16 mouse cellular contexts compared by ENCODE assay signal in the genomic region with DNA sequence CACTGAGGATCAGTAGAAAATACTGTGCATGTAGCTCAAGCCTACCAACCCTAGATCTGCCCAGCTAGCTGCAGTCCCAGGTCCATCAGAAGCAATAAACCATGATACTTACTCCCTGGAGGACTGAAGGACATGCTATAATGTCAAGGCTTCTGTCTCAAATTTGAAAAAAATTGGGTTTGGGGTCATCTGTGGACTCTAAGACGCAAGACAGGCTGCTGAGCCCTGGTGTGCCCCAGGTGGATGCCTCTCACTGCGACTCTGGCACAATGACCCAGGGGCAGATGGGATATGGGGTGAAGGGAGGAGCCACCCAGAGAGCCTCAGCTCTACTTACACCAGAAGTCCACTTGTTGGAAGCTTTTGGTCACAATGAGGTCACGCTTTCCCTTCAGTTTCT. TPM values are rescaled to one million over a fixed set of nuclear protein-coding genes. Genes with fewer than 3 reads are reported as not detected.
A peak's percentile ranks its signal among the peaks of the same experiment; 100 is the strongest.
DNase-seq lines count a peak whose midpoint lies in the region; ATAC-seq and TF ChIP-seq lines count a peak whose summit lies in the region.
"Had no signal": no experiment of that assay in that cellular context is flagged by ENCODE, and none has a peak within 500 bp of the region (broad histone marks: within the 10 kb centered on the region; RNA-seq: fewer than 3 reads in every experiment).

No protein-coding gene starts in this region.

- 0 out of 2 replicates have a peak overlapping the region, but pooled peaks have one; percentile 59 for H3K4me3 ChIP-seq in kidney, embryonic 15.5 days (replicated peaks)
- H3K4me3 ChIP-seq in G1E (ENCODE audit: low read depth, low read length) = peak overlapping the region; percentile 84; the same call in 1 of the 2 replicates
- H3K4me3 ChIP-seq in liver, embryonic 15.5 days (replicated peaks) = no peak overlapping the region

- H3K27ac ChIP-seq in kidney, embryonic 15.5 days = peak overlapping the region; percentile 98
- no peak overlapping the region for H3K27ac ChIP-seq in liver, embryonic 15.5 days (replicated peaks)

- no peaks in the 10 kb centered on the region for H3K9me3 ChIP-seq in kidney, embryonic 15.5 days (replicated peaks)
- no peaks in the 10 kb centered on the region for H3K9me3 ChIP-seq in G1E (replicated peaks)
- H3K9me3 ChIP-seq in liver, embryonic 15.5 days (replicated peaks) = no peaks in the 10 kb centered on the region

- H3K4me2 ChIP-seq in kidney, embryonic 15.5 days = peak overlapping the region; percentile 95
- H3K4me2 ChIP-seq in liver, embryonic 15.5 days = peak overlapping the region; percentile 95; the same call in 1 of the 2 replicates

- 83% methylated on average over 3 of the region's 3 CpGs for WGBS in kidney, embryonic 15.5 days
- 80% methylated on average over 3 of the region's 3 CpGs for WGBS in liver, embryonic 15.5 days (ENCODE audit: insufficient replicate concordance)

- no peaks in the 10 kb centered on the region for H3K27me3 ChIP-seq in kidney, embryonic 15.5 days
- no peaks in the 10 kb centered on the region for H3K27me3 ChIP-seq in G1E (ENCODE audit: insufficient read depth, low read length)
- peaks cover 8% of the 10 kb centered on the region; the same call in 1 of the 2 replicates for H3K27me3 ChIP-seq in liver, embryonic 15.5 days

- peaks cover 33% of the 10 kb centered on the region for H3K36me3 ChIP-seq in kidney, embryonic 15.5 days
- peaks cover 65% of the 10 kb centered on the region for H3K36me3 ChIP-seq in G1E (replicated peaks)
- H3K36me3 ChIP-seq in liver, embryonic 15.5 days (replicated peaks) = no peaks in the 10 kb centered on the region

- no peak for TF ChIP-seq CTCF in G1E (IDR thresholded peaks at IDR 0.05; ENCODE audit: low read depth, low read length)

- peaks cover 43% of the 10 kb centered on the region for H3K4me1 ChIP-seq in kidney, embryonic 15.5 days
- H3K4me1 ChIP-seq in G1E (ENCODE audit: insufficient read depth, low read depth, low read length) = peaks cover 86% of the 10 kb centered on the region
- peaks cover 47% of the 10 kb centered on the region for H3K4me1 ChIP-seq in liver, embryonic 15.5 days (replicated peaks)

- no peak for ATAC-seq in kidney, embryonic 15.5 days (replicated peaks; ENCODE audit: low FRiP score)
- ATAC-seq in G1E (ENCODE audit: extremely low read depth, insufficient number of reproducible peaks, low FRiP score, poor library complexity, severe bottlenecking) = no peak
- ATAC-seq in liver, embryonic 15.5 days (ENCODE audit: insufficient read depth) = no peak
- no peak for ATAC-seq in megakaryocyte, adult 5-6 weeks (ENCODE audit: poor library complexity, severe bottlenecking)
- ATAC-seq: forebrain, embryonic 14.5 days had no signal

- H3K9ac ChIP-seq in kidney, embryonic 15.5 days = no peak overlapping the region
- no peak overlapping the region for H3K9ac ChIP-seq in liver, embryonic 15.5 days

- no peak for DNase-seq in kidney, adult 8-10 months
- no peak for DNase-seq in G1E (ENCODE audit: low spot score)
- peak; percentile 27 for DNase-seq in adrenal gland, postnatal 25 days
- no peak for DNase-seq in cerebellum, postnatal 25 days
- DNase-seq: cerebellum, adult 8-10 months; gastrocnemius, postnatal 14 days; heart, adult 18-20 months; heart, postnatal 4 days; kidney, adult 2 months; layer of hippocampus, postnatal 36 days; midbrain, embryonic 14.5 days; thymus, adult 2 months had no signal

RNA-seq across cellular contexts. Expression of a gene that starts 33.0 kb away (rescaled TPM):
- polyA plus RNA-seq in kidney, embryonic 15.5 days (2015; fragmentation: Nextera tagmentation; extraction: Ambion mirVana) = 5.5 and 7.1 TPM in 2 replicates
- total RNA-seq in G1E (2014; fragmentation: Nextera tagmentation) = 69.1 and 87.1 TPM in 2 replicates
- 33.8 and 34.4 TPM in 2 replicates for total RNA-seq in G1E (2017)
- 122 and 125 TPM in 2 replicates for polyA plus RNA-seq in G1E (2012)
- 63.1 and 63.6 TPM in 2 replicates for total RNA-seq in adrenal gland, postnatal 25 days (2021)
- 2.2 and 3.1 TPM in 2 replicates for polyA plus RNA-seq in liver, embryonic 15.5 days (2015; fragmentation: Nextera tagmentation; extraction: Ambion mirVana)
- total RNA-seq in megakaryocyte, adult 5-6 weeks (2015) = 0.85 and 2.1 TPM in 2 replicates
- total RNA-seq in megakaryocyte, adult 5-6 weeks (2017) = 2.1 TPM in 2 replicates

Comparison
In these comparisons a context has a peak if more than half of its experiments do, and no peak if none do; other contexts are left out.
1. RNA of a gene that starts 33.0 kb away (total RNA-seq): 33.8 to 87.1 TPM in G1E and 63.1 to 63.6 TPM in adrenal gland, postnatal 25 days; 0.85 to 2.1 TPM in megakaryocyte, adult 5-6 weeks; every median in the first group is over 10 times any median in the second.